Mouse (Mus musculus) liver, embryonic 14.5 days (tissue): ENCODE results near the gene Pex7.

ENCODE experiments used
- CTCF ChIP-seq: IDR thresholded peaks from 2 replicates; pipeline ENCODE4 v1.5.1; 2016; ENCODE audit warnings: antibody characterized with exemption, low read depth, control low read depth
- EP300 ChIP-seq: IDR thresholded peaks from 2 replicates; pipeline ENCODE4 v1.6.1; 2016; ENCODE audit warnings: antibody characterized with exemption, low read depth

- TF ChIP-seq CTCF (no peak), EP300 (no peak)
These were observed 47.1 kb upstream of the Pex7 start for GRCm38 (mm10) chr10:19954572-19954971.
